ENCODE assay signal across 9 mouse cellular contexts in the genomic region with DNA sequence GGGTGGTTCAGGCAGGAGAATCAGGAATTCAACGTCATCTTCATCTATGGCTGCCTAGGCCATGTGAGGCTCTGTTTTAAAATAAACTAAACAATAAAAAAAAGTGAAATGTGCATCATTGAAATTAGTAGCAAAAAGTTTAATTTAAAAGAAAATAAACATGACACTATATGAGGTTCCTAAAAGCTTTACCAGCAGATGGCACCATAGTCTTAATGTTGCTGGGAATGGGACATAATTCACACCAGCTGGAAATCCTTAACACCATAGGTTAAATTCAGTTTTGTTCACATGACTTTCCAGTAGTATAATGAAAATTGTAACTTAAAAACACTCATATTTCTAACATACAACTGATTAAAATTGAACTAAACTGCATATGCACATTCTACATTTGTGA.
DNase-seq lines count a peak whose midpoint lies in the region; ATAC-seq and TF ChIP-seq lines count a peak whose summit lies in the region.
"Had no signal": no experiment of that assay in that cellular context is flagged by ENCODE, and none has a peak within 500 bp of the region (broad histone marks: within the 10 kb centered on the region; RNA-seq: fewer than 3 reads in every experiment).

No protein-coding gene starts in this region.

- no peak for TF ChIP-seq CTCF in kidney, adult 2 months (conservative IDR thresholded peaks at IDR 0.05; ENCODE audit: insufficient read depth, insufficient read length, low read depth, low read length)

- no peak overlapping the region for H3K27ac ChIP-seq in kidney, adult 2 months (ENCODE audit: insufficient read depth, low read depth, low read length)
- H3K27ac ChIP-seq: stomach, embryonic 15.5 days had no signal

- no peak overlapping the region for H3K4me3 ChIP-seq in kidney, adult 2 months (ENCODE audit: insufficient read depth, low read depth, low read length)
- H3K4me3 ChIP-seq: stomach, embryonic 15.5 days had no signal

- no peaks in the 10 kb centered on the region for H3K36me3 ChIP-seq in kidney, adult 2 months (ENCODE audit: control insufficient read depth, insufficient read depth, low read length)
- H3K36me3 ChIP-seq: stomach, embryonic 15.5 days had no signal

- no peaks in the 10 kb centered on the region for H3K27me3 ChIP-seq in kidney, adult 2 months (replicated peaks; ENCODE audit: control insufficient read depth, insufficient read depth, low read length)
- H3K27me3 ChIP-seq: stomach, embryonic 15.5 days had no signal

- TF ChIP-seq POLR2A in kidney, adult 2 months (IDR thresholded peaks at IDR 0.05; ENCODE audit: low read depth, low read length): no peak

- DNase-seq in kidney, adult 2 months: peak; percentile 18
- DNase-seq in kidney, adult 11 months: no peak
- peak; percentile 66 for DNase-seq in 3T3-L1 (ENCODE audit: low read depth, low spot score)
- DNase-seq in Muller cell, postnatal 12 days (ENCODE audit: inconsistent ontology term): peak; percentile 27
- peak; percentile 40 for DNase-seq in forelimb bud, embryonic 11.5 days (ENCODE audit: low read depth, low spot score)
- no peak for DNase-seq in gastrocnemius, adult 18-20 months (ENCODE audit: low spot score)
- no peak for DNase-seq in adrenal gland, postnatal 4 days (ENCODE audit: low spot score in 2 of 2)

- 31% methylated on average over 1 of the region's 1 CpGs for WGBS in kidney, adult 2 months

- ATAC-seq in CD4-positive, CD25-positive, alpha-beta regulatory T cell, adult 4 months: no peak

- H3K4me1 ChIP-seq in kidney, adult 2 months (ENCODE audit: control insufficient read depth, insufficient read depth, low read length): no peaks in the 10 kb centered on the region
- H3K4me1 ChIP-seq: stomach, embryonic 15.5 days had no signal

Comparison
In these comparisons a context has a peak if more than half of its experiments do, and no peak if none do; other contexts are left out.
1. DNase-seq: peak in kidney, adult 2 months (single experiment), 3T3-L1 (single experiment), Muller cell, postnatal 12 days (single experiment) and forelimb bud, embryonic 11.5 days (single experiment); none in kidney, adult 11 months (single experiment), gastrocnemius, adult 18-20 months (single experiment) and adrenal gland, postnatal 4 days (0 of 2).